Mouse (Mus musculus): ENCODE measurements around the gene Bend5.

GRCm38 (mm10) chr4:111425170-111425569 is 10.4 kb downstream of the Bend5 start:
- TF ChIP-seq CTCF (conservative IDR thresholded peaks at IDR 0.05; ENCODE audit: insufficient read depth, insufficient read length, low read depth, low read length): no peak
- no peak for TF ChIP-seq POLR2A (IDR thresholded peaks at IDR 0.05; ENCODE audit: low read depth, low read length)
